Mouse (Mus musculus): Measurements from ENCODE around the gene Syk.

Gene Syk

DNA sequence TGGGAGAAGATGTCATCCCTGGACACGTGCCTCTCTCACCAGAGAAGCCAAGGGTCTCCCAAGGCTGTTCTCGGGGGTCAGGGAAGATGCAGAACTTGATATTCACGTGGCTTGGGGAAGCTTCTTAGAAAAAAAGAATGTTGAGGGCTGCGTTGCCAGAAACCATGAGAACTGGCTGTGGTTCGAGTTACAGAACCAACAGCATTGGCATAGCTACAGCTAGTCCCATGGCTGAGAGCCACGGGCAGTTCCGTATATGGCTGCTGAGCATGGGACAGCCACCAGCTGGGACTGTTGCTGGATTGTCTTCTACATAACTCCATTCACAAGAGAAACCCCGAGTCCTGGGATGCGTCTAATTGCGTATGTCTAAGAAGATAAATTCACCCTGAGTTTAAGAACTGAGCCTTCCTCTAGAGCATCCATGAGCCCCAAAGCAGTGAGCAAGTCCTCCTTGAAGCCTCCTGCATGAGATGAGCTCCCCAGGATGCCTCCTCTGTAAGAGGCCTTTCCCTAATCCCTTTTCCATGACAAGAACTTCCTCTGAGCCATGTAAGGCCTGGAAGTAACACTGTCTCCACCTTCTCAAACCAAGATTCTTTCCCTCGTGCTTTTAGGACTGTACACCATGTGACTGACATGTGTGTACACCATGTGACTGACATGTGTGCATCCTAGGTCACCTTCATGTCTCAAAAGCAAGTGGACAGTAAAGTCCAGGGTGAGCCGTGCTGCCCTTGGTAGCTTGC lies 71.3 kb downstream of the Syk start:
- DNase-seq, result no peak

DNA sequence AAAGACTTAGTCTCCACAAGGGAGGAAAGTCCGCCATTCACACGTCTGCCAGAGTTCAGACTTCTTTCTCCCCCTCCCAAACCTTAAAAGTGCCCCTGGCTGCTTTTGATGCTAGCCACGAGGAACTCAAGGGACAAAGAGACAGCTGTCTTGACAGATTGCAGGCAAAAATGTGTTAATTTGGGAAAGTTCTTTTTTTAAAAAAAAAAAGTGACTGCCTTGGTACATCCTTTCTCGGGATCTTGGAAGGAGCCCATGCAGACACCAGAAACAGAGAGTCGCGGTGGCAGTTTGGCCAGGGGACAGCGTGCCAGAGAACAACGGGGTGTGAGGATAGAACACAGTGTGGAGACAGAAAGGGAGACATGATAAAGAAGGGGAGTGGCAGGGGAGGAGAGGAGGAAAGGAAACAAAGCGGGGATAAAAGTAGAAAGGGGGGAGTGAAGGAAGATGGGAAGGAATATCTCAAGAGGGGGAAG lies 71.9 kb downstream of the Syk start:
- DNase-seq, result no peak

DNA sequence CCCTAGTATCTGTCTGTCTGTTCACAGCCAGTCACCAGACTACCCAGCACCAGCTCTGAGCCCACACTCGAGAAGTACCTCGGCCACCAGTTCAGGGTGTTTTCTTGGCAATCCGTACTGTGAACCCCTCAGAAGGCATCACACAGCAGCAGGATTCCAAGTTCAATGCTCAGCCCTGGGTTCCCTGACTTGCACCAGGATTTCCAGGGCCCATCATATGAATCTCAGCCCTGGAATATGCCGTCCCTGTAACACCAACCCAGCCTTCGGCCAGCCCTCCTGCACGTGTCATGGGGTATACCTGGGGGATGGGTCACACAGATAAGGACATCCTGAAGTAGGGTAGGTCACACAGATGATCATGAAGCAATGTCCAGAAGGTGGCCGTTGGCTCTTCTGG lies 75.0 kb downstream of the Syk start:
- no peak for DNase-seq

DNA sequence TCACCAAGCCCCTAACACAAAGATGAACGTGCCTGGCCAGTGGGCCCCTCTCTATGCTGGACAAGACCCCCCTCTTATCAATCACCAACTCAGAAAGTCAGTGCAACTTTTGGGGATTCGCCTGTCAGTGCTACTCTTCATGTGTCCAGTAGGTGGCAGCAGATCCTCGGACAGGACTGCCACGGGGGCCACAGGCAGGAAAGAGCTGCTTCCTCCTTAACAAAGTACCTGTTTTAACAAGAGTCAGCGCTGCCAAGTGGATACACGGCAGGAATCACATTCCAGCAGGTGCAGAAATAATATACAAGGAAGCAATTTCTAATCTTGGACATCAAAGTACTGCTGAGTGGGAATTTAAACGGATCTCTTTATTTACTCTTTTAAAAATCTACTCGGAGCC lies 75.5 kb downstream of the Syk start:
- peak; percentile 61 for DNase-seq

DNA sequence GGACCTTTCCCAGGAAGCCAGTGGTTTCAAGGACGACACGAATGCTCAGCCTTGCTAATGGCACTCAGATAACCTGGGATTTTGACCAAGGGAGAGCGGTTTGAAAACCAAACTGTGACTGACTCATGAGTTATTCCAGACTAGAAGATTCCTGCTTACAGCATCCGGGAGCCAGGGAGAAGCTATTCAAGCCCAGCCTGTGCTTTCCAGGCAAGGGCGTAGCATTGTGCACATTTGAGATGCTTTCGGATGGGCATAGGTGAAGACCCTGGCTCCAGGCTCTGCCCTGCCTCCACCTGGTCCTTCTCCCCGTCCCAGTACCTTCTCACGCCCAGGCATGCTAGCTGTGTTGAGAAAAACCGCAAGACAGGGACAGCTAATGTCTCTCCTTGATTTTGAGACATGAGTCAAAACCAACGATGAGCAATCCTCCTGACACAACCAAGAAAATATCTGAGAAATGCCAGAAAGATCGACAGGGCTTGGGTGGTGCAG lies 76.2 kb downstream of the Syk start:
- DNase-seq, result no peak

DNA sequence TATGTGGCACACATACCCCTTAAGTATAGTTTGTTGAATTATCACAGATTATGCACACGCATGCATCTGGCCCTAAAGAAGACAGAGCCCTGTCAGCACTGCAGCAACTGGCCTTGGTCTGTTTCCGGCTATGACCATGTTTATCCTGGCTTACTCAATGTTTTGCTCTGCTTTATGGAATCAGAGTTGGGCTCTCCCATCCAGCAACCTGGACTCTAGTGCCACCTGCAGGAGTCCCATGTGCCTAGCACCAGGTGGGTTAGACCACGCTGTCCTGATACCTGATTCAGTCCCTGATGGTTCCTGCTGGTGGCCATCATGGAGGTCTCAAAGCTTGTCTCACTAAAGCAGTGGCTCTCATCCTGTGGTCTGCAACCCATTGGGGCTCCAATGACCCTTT lies 86.9 kb downstream of the Syk start:
- DNase-seq, result no peak

DNA sequence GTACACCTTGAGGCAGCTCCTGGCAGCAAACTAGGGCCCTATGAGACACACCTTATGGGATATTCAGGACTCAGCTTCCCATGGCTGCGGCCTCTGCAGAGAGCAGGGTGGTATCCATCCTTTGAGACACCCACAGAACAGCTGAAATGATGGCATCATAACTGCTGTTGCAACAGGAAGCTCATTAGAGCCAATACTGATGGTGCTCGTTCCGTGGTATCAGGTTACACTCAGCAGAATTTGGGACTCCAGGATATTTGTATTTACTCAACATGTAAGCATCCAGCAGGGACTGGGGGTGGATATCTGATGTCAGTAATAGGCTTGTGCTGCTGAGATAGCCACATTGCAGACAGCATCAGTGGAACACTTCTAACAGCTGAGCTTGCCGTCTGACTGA lies 90.3 kb downstream of the Syk start:
- DNase-seq, result no peak

DNA sequence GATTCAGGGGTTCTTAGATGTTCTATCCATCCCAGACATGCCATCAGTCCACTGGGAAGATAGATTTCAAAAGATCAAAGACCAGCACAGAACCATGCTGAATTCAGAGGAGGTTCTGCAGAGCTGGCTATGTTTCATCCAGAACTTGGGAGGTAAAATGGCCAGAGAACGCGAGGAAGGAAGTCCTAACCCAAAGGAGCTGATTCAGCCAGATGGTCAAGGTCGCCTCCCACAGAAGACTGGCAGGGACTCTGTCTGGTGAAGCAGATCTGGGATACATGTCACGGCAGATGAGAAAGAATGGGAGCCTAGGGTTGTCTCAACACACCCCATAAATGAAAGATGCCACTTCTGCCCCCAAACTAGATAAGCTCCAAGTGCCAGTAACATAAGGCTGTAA lies 90.9 kb downstream of the Syk start:
- DNase-seq, result no peak

DNA sequence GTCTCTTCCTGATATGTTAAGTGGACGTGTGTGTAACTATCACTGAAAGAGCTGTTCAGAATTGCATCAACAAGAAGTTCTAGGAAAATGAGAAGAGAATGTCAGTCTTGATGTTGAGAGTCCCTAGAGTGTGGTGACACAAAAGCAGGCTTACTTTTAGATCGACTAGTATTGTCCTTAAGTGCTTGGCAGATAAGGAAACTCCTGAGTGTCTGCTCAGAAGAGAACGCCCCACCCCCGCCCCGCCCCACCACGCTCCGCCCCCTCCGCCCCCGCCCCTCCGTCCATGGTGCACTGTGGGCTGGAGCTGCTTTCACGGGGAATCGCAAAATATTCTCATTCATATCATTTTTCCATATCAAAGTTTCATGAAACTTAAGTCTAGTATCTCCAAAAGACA lies 91.9 kb downstream of the Syk start:
- no peak for DNase-seq

DNA sequence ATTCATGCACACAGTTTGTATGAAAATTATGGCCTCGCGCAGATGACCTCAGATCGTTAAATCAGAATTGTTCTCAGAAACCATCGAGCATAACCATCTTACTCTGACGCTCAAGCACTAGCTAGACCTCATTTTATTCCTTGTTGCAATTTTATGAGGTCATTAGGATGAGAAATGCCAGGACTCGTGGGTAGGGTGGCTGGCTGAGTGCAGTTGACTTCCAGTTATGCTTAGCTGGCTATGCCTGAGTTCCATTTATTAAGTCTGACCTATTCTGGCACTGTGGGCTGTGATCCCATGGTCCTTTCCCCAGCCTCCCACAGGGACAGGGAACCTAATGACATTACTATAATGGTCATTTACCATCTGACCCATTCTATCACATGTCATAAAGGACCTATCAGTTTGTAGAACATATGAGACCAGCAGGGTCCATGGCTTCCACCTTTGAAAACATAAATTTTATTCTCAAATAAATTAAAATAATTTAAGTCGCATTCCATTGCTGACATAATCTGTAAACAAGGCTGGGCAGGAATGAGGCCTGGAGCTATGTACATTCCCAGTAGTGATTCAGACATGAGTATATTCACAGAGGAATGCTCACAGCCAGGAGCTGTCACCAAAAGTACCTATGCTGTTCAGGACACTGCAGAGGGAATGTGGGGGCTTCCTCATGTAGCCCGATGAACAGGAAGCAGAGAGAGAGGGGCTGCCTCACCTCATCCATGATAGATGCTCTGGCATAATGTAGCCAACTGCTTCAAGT lies 92.7 kb downstream of the Syk start:
- no peak for DNase-seq

DNA sequence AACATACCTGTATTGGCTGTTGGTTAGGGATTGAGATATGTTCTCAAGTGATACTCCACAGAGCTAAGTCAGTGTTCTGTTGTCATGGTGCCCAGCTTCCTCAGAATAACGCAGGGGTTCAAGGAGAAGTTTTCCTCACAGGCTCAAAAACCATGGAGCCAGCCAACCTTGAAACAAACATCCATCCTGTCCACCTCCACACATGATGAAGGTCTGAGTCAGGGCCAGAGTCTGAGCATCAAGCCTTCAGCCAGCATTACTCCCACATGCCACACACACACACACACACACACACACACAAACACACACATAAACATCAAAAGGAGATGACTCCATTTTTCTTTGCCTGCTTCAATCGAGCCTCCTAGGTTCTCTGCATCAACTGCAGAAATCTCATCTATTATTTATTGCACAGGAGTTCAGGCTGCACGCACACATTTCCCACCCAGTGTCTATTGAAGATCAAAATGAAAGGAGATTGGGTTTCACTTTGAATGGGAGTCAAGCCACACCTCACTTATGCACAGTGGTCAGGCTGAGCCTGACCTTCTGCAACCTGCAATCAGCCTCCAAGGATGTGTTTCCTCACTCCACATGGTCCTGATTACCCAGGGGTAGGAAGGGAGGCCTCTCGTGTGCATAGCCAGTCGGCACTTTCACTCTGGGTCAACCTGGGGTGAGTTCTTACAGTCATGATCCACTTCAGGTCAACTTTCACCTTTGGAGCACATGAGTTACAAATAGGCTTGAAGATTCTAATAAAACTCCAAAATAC lies 93.9 kb downstream of the Syk start:
- no peak for DNase-seq

DNA sequence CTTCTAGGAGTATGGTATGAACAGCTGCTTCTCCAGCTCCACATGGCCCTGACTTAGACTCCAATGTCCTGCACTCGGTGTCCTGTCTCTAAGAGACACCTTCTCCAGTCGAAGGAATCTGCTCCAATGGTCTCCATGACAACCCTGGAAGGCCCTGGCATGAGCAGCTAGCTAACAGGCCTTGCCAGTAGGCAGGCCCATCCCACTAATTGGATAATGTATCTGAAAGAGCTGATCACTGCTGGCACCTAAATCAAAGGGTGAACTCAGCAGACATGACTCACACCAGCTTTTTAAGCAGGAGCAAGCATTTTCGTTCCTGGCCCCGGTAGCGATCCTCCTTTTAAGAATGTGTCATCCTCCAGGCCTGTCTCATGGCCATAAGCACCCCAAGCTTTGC lies 96.9 kb downstream of the Syk start:
- peak; percentile 48 for DNase-seq

DNA sequence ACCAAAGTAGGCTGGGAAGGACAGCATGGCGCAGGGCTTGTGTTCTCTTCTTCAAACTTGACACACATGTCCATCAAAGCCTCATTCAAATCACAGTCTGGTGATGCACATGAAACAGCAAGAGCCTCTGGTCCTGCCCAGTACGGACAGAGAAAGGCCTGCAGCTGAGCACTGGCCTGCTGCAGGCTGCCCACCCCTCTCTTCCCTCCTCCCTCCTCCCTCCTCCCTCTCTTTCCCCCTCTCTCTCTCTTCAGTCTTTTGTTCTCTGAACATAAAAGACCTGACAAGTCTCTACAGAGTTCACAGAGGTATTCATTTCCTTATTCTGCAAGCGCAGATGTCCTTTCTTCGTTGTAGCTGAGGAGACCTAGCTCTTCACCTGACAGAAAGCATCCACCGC lies 99.1 kb downstream of the Syk start:
- DNase-seq, result no peak

DNA sequence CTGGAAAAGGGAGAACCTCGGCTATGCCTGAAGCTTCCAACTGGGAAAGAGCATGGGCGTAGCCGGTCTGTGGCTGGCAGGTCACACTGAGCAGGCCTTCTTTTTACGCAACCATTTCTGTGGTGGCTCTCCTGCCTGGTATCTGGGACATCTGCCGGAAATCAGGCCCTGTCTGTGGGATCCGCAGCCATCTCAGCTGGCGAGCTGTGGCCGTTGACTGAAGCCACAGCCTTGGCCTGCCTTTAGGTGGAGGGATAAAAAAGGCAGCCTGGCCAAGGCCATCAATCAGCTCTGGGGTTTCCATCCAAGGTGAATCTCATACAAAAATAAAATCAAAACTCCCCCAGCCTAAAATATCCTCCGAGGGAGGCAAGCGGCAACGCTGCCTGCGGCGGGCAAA lies 107.5 kb downstream of the Syk start:
- no peak for DNase-seq

DNA sequence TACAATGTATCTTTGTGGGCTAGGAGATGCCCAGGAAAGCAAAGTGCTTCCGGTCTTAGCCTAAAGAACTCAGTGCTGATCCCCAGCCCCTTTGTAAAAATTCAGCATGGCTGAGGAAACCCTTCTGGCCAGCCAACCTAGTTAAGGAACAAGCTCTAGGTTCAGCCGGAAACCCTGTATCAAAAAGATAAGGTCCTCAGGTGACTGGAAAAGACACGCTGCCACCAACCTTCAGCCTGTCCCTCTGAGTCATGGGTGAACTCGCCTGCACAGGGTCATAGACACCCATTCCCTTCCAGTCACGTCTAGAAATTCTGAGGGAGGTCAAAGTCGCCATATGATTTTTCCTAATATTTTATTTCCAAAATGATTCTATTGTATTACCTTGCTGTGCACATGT lies 109.3 kb downstream of the Syk start:
- no peak for DNase-seq

DNA sequence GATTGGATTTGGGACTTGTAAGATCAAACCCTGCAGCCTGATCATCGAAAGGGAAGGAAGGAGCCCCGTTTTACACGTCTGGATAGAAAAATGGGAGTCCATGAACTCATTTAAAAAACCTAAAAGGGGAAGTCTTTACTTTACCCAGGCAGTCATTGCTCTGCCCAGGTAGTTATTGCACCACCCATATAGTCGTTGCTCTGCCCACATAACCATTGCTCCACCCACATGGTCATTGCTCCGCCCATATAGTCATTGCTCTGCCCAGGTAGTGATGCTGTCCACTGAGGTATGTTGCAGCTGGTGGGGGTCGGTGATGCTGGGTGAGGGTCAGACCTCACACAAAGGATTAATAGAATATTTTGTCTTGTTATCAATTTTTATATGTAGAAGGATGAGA lies 111.9 kb downstream of the Syk start:
- DNase-seq, result no peak

Data from right cerebral cortex, postnatal 4 days (tissue).